Mouse (Mus musculus): ENCODE data around the gene Icam4. TPM values are rescaled to one million over a fixed set of nuclear protein-coding genes. Genes with fewer than 3 reads are reported as not detected.
"Not testable (repeated sequence)": the region's sequence is repeated elsewhere in the genome, so short reads cannot be mapped to it uniquely, and the experiment has no call there.

Icam4 gene
- polyA plus RNA-seq, 1 experiment from 2014 or later = 1.0 TPM

GRCm38 (mm10) chr9:21007313-21007952 lies 21.7 kb upstream of the Icam4 start:
- H3K4me3 ChIP-seq (ENCODE audit: low read depth, low read length) = no peak overlapping the region
- no peaks in the 10 kb centered on the region for H3K27me3 ChIP-seq (ENCODE audit: control insufficient read depth, insufficient read depth, low read length)
- no peaks in the 10 kb centered on the region for H3K9me3 ChIP-seq (ENCODE audit: control insufficient read depth, low read depth, low read length)
- H3K4me2 ChIP-seq (replicated peaks; ENCODE audit: low read depth, low read length) = no peak overlapping the region
- 94% methylated on average over 10 of the region's 10 CpGs for WGBS
- no peak for ATAC-seq (ENCODE audit: insufficient number of reproducible peaks, insufficient read depth, low FRiP score, low read depth)
- H3K9ac ChIP-seq (replicated peaks; ENCODE audit: low read depth, low read length) = no peak overlapping the region
- H3K36me3 ChIP-seq (ENCODE audit: control insufficient read depth, insufficient read depth, low read length) = peaks cover 38% of the 10 kb centered on the region
- H3K27ac ChIP-seq (ENCODE audit: low read length) = no peak overlapping the region
- no peaks in the 10 kb centered on the region for H3K4me1 ChIP-seq (ENCODE audit: control insufficient read depth, insufficient read depth, low read length)

- H3K9ac ChIP-seq (replicated peaks; ENCODE audit: low read depth, low read length) = no peak overlapping the region
- no peaks in the 10 kb centered on the region for H3K27me3 ChIP-seq (ENCODE audit: control insufficient read depth, insufficient read depth, low read length)
- no peak for ATAC-seq (ENCODE audit: insufficient number of reproducible peaks, insufficient read depth, low FRiP score, low read depth)
- no peaks in the 10 kb centered on the region for H3K4me1 ChIP-seq (ENCODE audit: control insufficient read depth, insufficient read depth, low read length)
- 79% methylated on average over 7 of the region's 7 CpGs for WGBS
- no peaks in the 10 kb centered on the region for H3K9me3 ChIP-seq (ENCODE audit: control insufficient read depth, low read depth, low read length)
- H3K4me2 ChIP-seq (replicated peaks; ENCODE audit: low read depth, low read length) = no peak overlapping the region
- peaks cover 38% of the 10 kb centered on the region for H3K36me3 ChIP-seq (ENCODE audit: control insufficient read depth, insufficient read depth, low read length)
- no peak overlapping the region for H3K27ac ChIP-seq (ENCODE audit: low read length)
- no peak overlapping the region for H3K4me3 ChIP-seq (ENCODE audit: low read depth, low read length)
Observed at GRCm38 (mm10) chr9:21008007-21008406, 21.2 kb upstream of the Icam4 start.

- 58% methylated on average over 2 of the region's 2 CpGs for WGBS
- no peak for ATAC-seq (ENCODE audit: insufficient number of reproducible peaks, insufficient read depth, low FRiP score, low read depth)
Observed at GRCm38 (mm10) chr9:21010362-21010761, 18.8 kb upstream of the Icam4 start.

GRCm38 (mm10) chr9:21010939-21011541 lies 18.1 kb upstream of the Icam4 start:
- H3K4me1 ChIP-seq (ENCODE audit: control insufficient read depth, insufficient read depth, low read length); H3K9me3 ChIP-seq (ENCODE audit: control insufficient read depth, low read depth, low read length); H3K27ac ChIP-seq (ENCODE audit: low read length); H3K4me3 ChIP-seq (ENCODE audit: low read depth, low read length); ATAC-seq (ENCODE audit: insufficient number of reproducible peaks, insufficient read depth, low FRiP score, low read depth); H3K27me3 ChIP-seq (ENCODE audit: control insufficient read depth, insufficient read depth, low read length); H3K4me2 ChIP-seq (replicated peaks; ENCODE audit: low read depth, low read length); H3K9ac ChIP-seq (replicated peaks; ENCODE audit: low read depth, low read length): not testable (repeated sequence)
- WGBS = 65% methylated on average over 9 of the region's 9 CpGs
- H3K36me3 ChIP-seq (ENCODE audit: control insufficient read depth, insufficient read depth, low read length) = peaks cover 24% of the 10 kb centered on the region

More at GRCm38 (mm10) chr9:21010362-21010761, 18.8 kb upstream of the Icam4 start:
- peaks cover 29% of the 10 kb centered on the region for H3K36me3 ChIP-seq (ENCODE audit: control insufficient read depth, insufficient read depth, low read length)
- H3K9ac ChIP-seq (replicated peaks; ENCODE audit: low read depth, low read length) = no peak overlapping the region
- no peak overlapping the region for H3K4me2 ChIP-seq (replicated peaks; ENCODE audit: low read depth, low read length)
- no peak overlapping the region for H3K4me3 ChIP-seq (ENCODE audit: low read depth, low read length)
- no peaks in the 10 kb centered on the region for H3K9me3 ChIP-seq (ENCODE audit: control insufficient read depth, low read depth, low read length)
- peaks cover 9% of the 10 kb centered on the region for H3K4me1 ChIP-seq (ENCODE audit: control insufficient read depth, insufficient read depth, low read length)
- no peaks in the 10 kb centered on the region for H3K27me3 ChIP-seq (ENCODE audit: control insufficient read depth, insufficient read depth, low read length)
- H3K27ac ChIP-seq (ENCODE audit: low read length) = no peak overlapping the region

- H3K4me1 ChIP-seq (ENCODE audit: control insufficient read depth, insufficient read depth, low read length) = peaks cover 14% of the 10 kb centered on the region
- peaks cover 7% of the 10 kb centered on the region; the same call in 1 of the 2 replicates for H3K27me3 ChIP-seq (ENCODE audit: control insufficient read depth, insufficient read depth, low read length)
- no peak overlapping the region for H3K9ac ChIP-seq (replicated peaks; ENCODE audit: low read depth, low read length)
- no peak overlapping the region for H3K4me3 ChIP-seq (ENCODE audit: low read depth, low read length)
- H3K9me3 ChIP-seq (ENCODE audit: control insufficient read depth, low read depth, low read length) = no peaks in the 10 kb centered on the region
- no peak overlapping the region for H3K27ac ChIP-seq (ENCODE audit: low read length)
- peaks cover 17% of the 10 kb centered on the region for H3K36me3 ChIP-seq (ENCODE audit: control insufficient read depth, insufficient read depth, low read length)
- H3K4me2 ChIP-seq (replicated peaks; ENCODE audit: low read depth, low read length) = no peak overlapping the region
- WGBS = 46% methylated on average over 5 of the region's 5 CpGs
- no peak for ATAC-seq (ENCODE audit: insufficient number of reproducible peaks, insufficient read depth, low FRiP score, low read depth)
Observed at GRCm38 (mm10) chr9:21011846-21012312, 17.3 kb upstream of the Icam4 start.

- H3K9me3 ChIP-seq (ENCODE audit: control insufficient read depth, low read depth, low read length) = no peaks in the 10 kb centered on the region
- H3K4me2 ChIP-seq (replicated peaks; ENCODE audit: low read depth, low read length) = no peak overlapping the region
- no peak overlapping the region for H3K27ac ChIP-seq (ENCODE audit: low read length)
- H3K36me3 ChIP-seq (ENCODE audit: control insufficient read depth, insufficient read depth, low read length) = peaks cover 12% of the 10 kb centered on the region
- H3K9ac ChIP-seq (replicated peaks; ENCODE audit: low read depth, low read length) = no peak overlapping the region
- peaks cover 14% of the 10 kb centered on the region for H3K4me1 ChIP-seq (ENCODE audit: control insufficient read depth, insufficient read depth, low read length)
- peaks cover 12% of the 10 kb centered on the region; the same call in 1 of the 2 replicates for H3K27me3 ChIP-seq (ENCODE audit: control insufficient read depth, insufficient read depth, low read length)
- ATAC-seq (ENCODE audit: insufficient number of reproducible peaks, insufficient read depth, low FRiP score, low read depth) = no peak
- whole genome bisulfite sequencing = 67% methylated on average over 1 of the region's 1 CpGs
- H3K4me3 ChIP-seq (ENCODE audit: low read depth, low read length) = no peak overlapping the region
Observed at GRCm38 (mm10) chr9:21012368-21012767, 16.8 kb upstream of the Icam4 start.

- 4% methylated on average over 29 of the region's 29 CpGs for WGBS
- H3K4me1 ChIP-seq (ENCODE audit: control insufficient read depth, insufficient read depth, low read length) = peaks cover 14% of the 10 kb centered on the region
- no peak overlapping the region; the same call in 1 of the 2 replicates for H3K9ac ChIP-seq (replicated peaks; ENCODE audit: low read depth, low read length)
Observed at GRCm38 (mm10) chr9:21014691-21015570, 14.2 kb upstream of the Icam4 start.

GRCm38 (mm10) chr9:21015571-21016130 lies 13.5 kb upstream of the Icam4 start, which contains the start of gene Icam1:
TSS of gene Icam1 (plus strand) at chr9:21015985.
- 2% methylated on average over 30 of the region's 30 CpGs for WGBS

More at GRCm38 (mm10) chr9:21014691-21015570, 14.2 kb upstream of the Icam4 start:
- Histone ChIP-seq H3K4me3 (ENCODE audit: low read depth, low read length) (peak overlapping the region; percentile 40), H3K27me3 (ENCODE audit: control insufficient read depth, insufficient read depth, low read length) (peaks cover 15% of the 10 kb centered on the region; the same call in 1 of the 2 replicates), H3K27ac (ENCODE audit: low read length) (no peak overlapping the region), H3K4me2 (replicated peaks; ENCODE audit: low read depth, low read length) (peak overlapping the region; percentile 59), H3K9me3 (ENCODE audit: control insufficient read depth, low read depth, low read length) (no peaks in the 10 kb centered on the region), H3K36me3 (ENCODE audit: control insufficient read depth, insufficient read depth, low read length) (no peaks in the 10 kb centered on the region)
- ATAC-seq (ENCODE audit: insufficient number of reproducible peaks, insufficient read depth, low FRiP score, low read depth) = peak; percentile 53; the same call in 1 of the 2 replicates

More at GRCm38 (mm10) chr9:21015571-21016130, 13.5 kb upstream of the Icam4 start, which contains the start of gene Icam1:
- Histone ChIP-seq H3K36me3 (ENCODE audit: control insufficient read depth, insufficient read depth, low read length) (no peaks in the 10 kb centered on the region), H3K9me3 (ENCODE audit: control insufficient read depth, low read depth, low read length) (no peaks in the 10 kb centered on the region), H3K4me2 (replicated peaks; ENCODE audit: low read depth, low read length) (peak within 1 kb of the TSS; percentile 59), H3K4me3 (ENCODE audit: low read depth, low read length) (peak within 1 kb of the TSS; percentile 40), H3K27me3 (ENCODE audit: control insufficient read depth, insufficient read depth, low read length) (peaks cover 15% of the 10 kb centered on the region; the same call in 1 of the 2 replicates), H3K27ac (ENCODE audit: low read length) (no peak within 1 kb of the TSS), H3K4me1 (ENCODE audit: control insufficient read depth, insufficient read depth, low read length) (peaks cover 14% of the 10 kb centered on the region), H3K9ac (replicated peaks; ENCODE audit: low read depth, low read length) (no peak within 1 kb of the TSS; the same call in 1 of the 2 replicates)
- peak; percentile 43; the same call in 1 of the 2 replicates for ATAC-seq (ENCODE audit: insufficient number of reproducible peaks, insufficient read depth, low FRiP score, low read depth)

All from stomach, embryonic 14.5 days (tissue).